Mouse (Mus musculus) lung, postnatal 14 days (tissue): ENCODE results near the gene Zc3h8.

Source experiments
- DNase-seq: peaks from one replicate; pipeline ENCODE4 v3.0.0; 2021

Gene Zc3h8

GRCm38 (mm10) chr2:128943538-128944528 lies at the start of gene Zc3h8:
Zc3h8 (minus strand) TSS chr2:128944077.
- peak; percentile 98 for DNase-seq

- no peak for DNase-seq
Measured at GRCm38 (mm10) chr2:128984746-128985145, 40.9 kb upstream of the Zc3h8 start.

GRCm38 (mm10) chr2:128975572-128975971 lies 31.7 kb upstream of the Zc3h8 start:
- no peak for DNase-seq

GRCm38 (mm10) chr2:128972301-128972700 lies 28.4 kb upstream of the Zc3h8 start:
- no peak for DNase-seq

GRCm38 (mm10) chr2:128968475-128969083 lies 24.7 kb upstream of the Zc3h8 start:
- no peak for DNase-seq

- peak; percentile 82 for DNase-seq
Measured at GRCm38 (mm10) chr2:128967661-128968441, 24.0 kb upstream of the Zc3h8 start, which contains the start of gene Gm10762. Gm10762 (minus strand) TSS chr2:128967725.

- peak; percentile 99 for DNase-seq
Measured at GRCm38 (mm10) chr2:128966641-128967580, 23.0 kb upstream of the Zc3h8 start, which contains the start of gene Zc3h6. Zc3h6 (plus strand) TSS chr2:128967402.

GRCm38 (mm10) chr2:128966236-128966635 lies 22.4 kb upstream of the Zc3h8 start:
- no peak for DNase-seq

GRCm38 (mm10) chr2:128965505-128966105 lies 21.7 kb upstream of the Zc3h8 start:
- no peak for DNase-seq

- DNase-seq: no peak
Measured at GRCm38 (mm10) chr2:128954186-128954585, 10.3 kb upstream of the Zc3h8 start.

- peak; percentile 21 for DNase-seq
Measured at GRCm38 (mm10) chr2:128947962-128948588, 4.2 kb upstream of the Zc3h8 start.

- DNase-seq: no peak
Measured at GRCm38 (mm10) chr2:128936256-128936655, 7.6 kb downstream of the Zc3h8 start.

GRCm38 (mm10) chr2:128930704-128931103 lies 13.2 kb downstream of the Zc3h8 start:
- DNase-seq: no peak

- DNase-seq: no peak
Measured at GRCm38 (mm10) chr2:128928446-128928845, 15.4 kb downstream of the Zc3h8 start.

- DNase-seq: no peak
Measured at GRCm38 (mm10) chr2:128924799-128925198, 19.1 kb downstream of the Zc3h8 start.

- no peak for DNase-seq
Measured at GRCm38 (mm10) chr2:128916528-128916927, 27.3 kb downstream of the Zc3h8 start.

GRCm38 (mm10) chr2:128914978-128915377 lies 28.9 kb downstream of the Zc3h8 start:
- no peak for DNase-seq

- DNase-seq: no peak
Measured at GRCm38 (mm10) chr2:128903661-128904060, 40.2 kb downstream of the Zc3h8 start.

GRCm38 (mm10) chr2:128902843-128903242 lies 41.0 kb downstream of the Zc3h8 start:
- DNase-seq: no peak

GRCm38 (mm10) chr2:128892180-128892721 lies 51.6 kb downstream of the Zc3h8 start:
- no peak for DNase-seq
